Mouse (Mus musculus): ENCODE data around the gene Tyrobp.

Tyrobp gene

GRCm38 (mm10) chr7:30423071-30423641, 9.6 kb downstream of the Tyrobp start:
- DNase-seq (ENCODE audit: low spot score in 2 of 2): peak in 1 of 2 experiments; percentile 69

- no peak for DNase-seq (ENCODE audit: low spot score in 2 of 2)
Measured at GRCm38 (mm10) chr7:30429327-30429726, 15.8 kb downstream of the Tyrobp start.

GRCm38 (mm10) chr7:30430191-30430590, 16.6 kb downstream of the Tyrobp start:
- DNase-seq (ENCODE audit: low spot score in 2 of 2): no peak

GRCm38 (mm10) chr7:30431793-30432192, 18.2 kb downstream of the Tyrobp start:
- DNase-seq (ENCODE audit: low spot score in 2 of 2): peak; percentile 75 to 93

GRCm38 (mm10) chr7:30434238-30434637, 20.7 kb downstream of the Tyrobp start:
- no peak for DNase-seq (ENCODE audit: low spot score in 2 of 2)

- DNase-seq (ENCODE audit: low spot score in 2 of 2): no peak
Measured at GRCm38 (mm10) chr7:30434701-30435100, 21.1 kb downstream of the Tyrobp start.

- DNase-seq (ENCODE audit: low spot score in 2 of 2): no peak
Measured at GRCm38 (mm10) chr7:30435156-30435555, 21.6 kb downstream of the Tyrobp start.

- DNase-seq (ENCODE audit: low spot score in 2 of 2): no peak
Measured at GRCm38 (mm10) chr7:30436879-30437278, 23.3 kb downstream of the Tyrobp start.

- DNase-seq (ENCODE audit: low spot score in 2 of 2): no peak
Measured at GRCm38 (mm10) chr7:30439734-30440133, 26.2 kb downstream of the Tyrobp start.

- peak in 1 of 2 experiments; percentile 59 for DNase-seq (ENCODE audit: low spot score in 2 of 2)
Measured at GRCm38 (mm10) chr7:30440697-30441096, 27.1 kb downstream of the Tyrobp start.

- DNase-seq (ENCODE audit: low spot score in 2 of 2): no peak
Measured at GRCm38 (mm10) chr7:30443696-30444095, 30.1 kb downstream of the Tyrobp start.

GRCm38 (mm10) chr7:30444154-30444970, 30.8 kb downstream of the Tyrobp start:
- DNase-seq (ENCODE audit: low spot score in 2 of 2): peak in 1 of 2 experiments; percentile 80

- peak in 1 of 2 experiments; percentile 81 for DNase-seq (ENCODE audit: low spot score in 2 of 2)
Measured at GRCm38 (mm10) chr7:30444971-30445751, 31.6 kb downstream of the Tyrobp start, which contains the start of gene Aplp1. Aplp1 (minus strand) TSS chr7:30445535.

- no peak for DNase-seq (ENCODE audit: low spot score in 2 of 2)
Measured at GRCm38 (mm10) chr7:30450241-30450640, 36.7 kb downstream of the Tyrobp start.

GRCm38 (mm10) chr7:30453327-30453726, 39.8 kb downstream of the Tyrobp start:
- no peak for DNase-seq (ENCODE audit: low spot score in 2 of 2)

- DNase-seq (ENCODE audit: low spot score in 2 of 2): no peak
Measured at GRCm38 (mm10) chr7:30453766-30454165, 40.2 kb downstream of the Tyrobp start.

GRCm38 (mm10) chr7:30454259-30454658, 40.7 kb downstream of the Tyrobp start:
- DNase-seq (ENCODE audit: low spot score in 2 of 2): no peak

- DNase-seq (ENCODE audit: low spot score in 2 of 2): no peak
Measured at GRCm38 (mm10) chr7:30456487-30456886, 42.9 kb downstream of the Tyrobp start.

GRCm38 (mm10) chr7:30456911-30457628, 43.5 kb downstream of the Tyrobp start:
- no peak for DNase-seq (ENCODE audit: low spot score in 2 of 2)

GRCm38 (mm10) chr7:30457629-30458330, 44.2 kb downstream of the Tyrobp start, which contains the start of the genes Kirrel2 and Nphs1:
Kirrel2 (minus strand) TSS chr7:30457690.
Nphs1 (plus strand) TSS chr7:30458315.
- peak in 1 of 2 experiments; percentile 60 for DNase-seq (ENCODE audit: low spot score in 2 of 2)

- DNase-seq (ENCODE audit: low spot score in 2 of 2): no peak
Measured at GRCm38 (mm10) chr7:30459484-30459883, 45.9 kb downstream of the Tyrobp start.
